Mouse (Mus musculus): Measurements from ENCODE around the gene Pom121l2.

Gene Pom121l2

DNA sequence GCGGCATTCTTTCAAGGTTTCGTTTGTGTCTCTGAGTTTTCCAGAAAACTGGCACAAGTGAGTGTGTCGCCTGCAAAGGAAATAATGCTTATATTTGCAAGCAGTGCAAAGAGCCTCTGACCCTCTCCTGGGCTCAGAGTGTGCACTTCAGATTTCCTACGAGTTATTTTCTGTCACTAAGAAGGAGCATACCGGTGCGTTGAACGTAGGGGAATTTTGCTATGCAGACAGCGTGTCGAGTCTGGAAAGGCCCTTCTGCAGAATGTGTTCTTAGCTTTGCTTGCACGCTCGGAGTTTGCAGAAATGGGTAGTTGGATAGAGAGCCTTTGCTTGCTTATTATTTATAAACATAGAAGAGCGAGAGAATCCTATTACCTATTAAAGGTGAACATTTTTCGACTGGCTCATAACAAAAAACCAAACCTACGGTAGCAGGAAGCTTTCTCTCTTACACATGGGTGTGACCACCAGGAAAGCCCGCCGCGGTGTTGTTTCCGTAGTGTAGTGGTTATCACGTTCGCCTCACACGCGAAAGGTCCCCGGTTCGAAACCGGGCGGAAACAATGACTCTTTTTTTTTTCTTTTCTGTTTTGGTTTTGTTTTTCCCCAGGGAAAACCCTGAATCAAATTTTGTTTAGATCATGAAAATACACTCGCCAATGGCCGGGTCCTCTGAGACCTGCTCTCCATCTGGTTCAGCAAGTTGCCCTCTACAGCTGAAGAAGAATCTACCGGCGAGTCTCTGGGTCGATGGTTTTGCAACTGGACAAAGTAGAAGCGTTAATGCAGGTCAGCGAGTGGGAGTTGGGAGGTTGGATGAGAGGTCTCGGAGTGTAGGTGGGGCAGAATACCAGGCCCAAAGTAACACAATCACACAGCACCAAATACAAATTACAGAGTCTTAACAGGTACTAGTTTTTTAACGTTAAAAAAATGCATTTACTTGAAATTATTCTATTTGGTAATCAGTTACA, 45.4 kb downstream of the Pom121l2 start:
- ChIA-PET POLR2A (interaction anchor here in 3 of 4 experiments (0.6 to 1.2 kb wide), 13 partner anchors 8 to 108 kb away, joined by 3 to 7 read pairs (median 4); partner anchors contain the start of genes Hist1h2ah (in 3 of the 3) and Hist1h2bk (in 3 of the 3)), CTCF (no interaction called here)

GRCm38 (mm10) chr13:22028673-22029460, 47.9 kb downstream of the Pom121l2 start:
- ChIA-PET CTCF (interaction anchor here (0.6 to 2.0 kb wide), 16 partner anchors 14 to 1373 kb away, joined by 3 to 10 read pairs (median 4); partner anchors contain the start of gene Pom121l2 (in 1 of the 4)), POLR2A (interaction anchor here in 3 of 4 experiments (0.6 to 10.4 kb wide), 40 partner anchors 9 to 1722 kb away, joined by 3 to 225 read pairs (median 4); partner anchors contain the start of genes Hist1h2ag (in 3 of the 3), Hist1h2bj (in 3 of the 3), Hist1h4i (in 2 of the 3) and Pom121l2 (in 2 of the 3))

DNA sequence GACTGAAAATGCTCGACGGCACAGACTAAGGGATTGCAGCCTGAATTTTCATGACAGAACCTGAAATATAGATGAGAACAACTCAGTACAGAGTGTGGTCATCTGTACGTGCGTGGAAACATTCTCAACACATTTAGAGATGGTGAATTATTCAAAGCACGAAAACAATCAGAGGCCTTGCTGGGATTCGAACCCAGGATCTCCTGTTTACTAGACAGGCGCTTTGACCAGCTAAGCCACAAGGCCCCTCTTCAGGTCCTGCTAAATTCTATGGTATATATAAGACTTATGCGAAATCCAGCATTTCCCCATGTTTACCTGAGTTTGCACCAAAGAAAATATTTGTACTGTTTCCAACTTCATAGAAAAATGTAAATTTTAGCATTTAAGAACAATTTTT, 48.9 kb downstream of the Pom121l2 start:
- ChIA-PET CTCF (interaction anchor here in 3 of 4 experiments (0.6 to 2.0 kb wide), 7 partner anchors 14 to 1372 kb away, joined by 3 to 10 read pairs (median 4); no protein-coding TSS in a partner anchor), POLR2A (interaction anchor here in 3 of 4 experiments (0.6 to 10.4 kb wide), 18 partner anchors 11 to 1721 kb away, joined by 3 to 225 read pairs (median 5); partner anchors contain the start of genes Hist1h2ag (in 3 of the 3), Hist1h2bj (in 3 of the 3), Hist1h4i (in 2 of the 3) and Hist1h2ab (in 1 of the 3))

DNA sequence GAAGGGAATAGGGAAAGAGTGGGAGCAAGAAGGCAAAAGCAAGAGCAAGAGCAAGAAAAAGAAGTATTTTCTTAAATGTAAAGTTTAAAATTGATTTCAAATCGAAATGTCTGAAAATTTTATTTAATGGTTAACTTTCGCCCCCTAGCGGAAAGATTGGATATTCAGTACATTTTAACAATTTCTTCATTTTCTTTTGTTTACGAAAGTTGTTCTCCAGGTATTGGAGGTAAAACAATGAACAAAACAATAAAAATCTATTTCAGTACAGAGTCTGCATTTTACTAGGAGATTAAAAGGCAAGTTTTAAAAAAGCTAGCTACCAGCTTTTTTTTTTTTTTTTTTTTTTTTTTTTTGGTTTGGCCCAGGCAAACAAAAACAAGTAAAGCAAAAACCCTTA, 49.5 kb downstream of the Pom121l2 start:
- ChIA-PET POLR2A (interaction anchor here in 3 of 4 experiments (0.6 to 10.4 kb wide), 13 partner anchors 10 to 1501 kb away, joined by 3 to 225 read pairs (median 5); partner anchors contain the start of genes Hist1h2ag (in 2 of the 3), Hist1h2bj (in 2 of the 3), Hist1h4i (in 2 of the 3) and Hist1h3h (in 1 of the 3)), CTCF (interaction anchor here in 2 of 4 experiments (0.6 to 1.5 kb wide), 4 partner anchors 14 to 780 kb away, joined by 3 to 6 read pairs (median 3); no protein-coding TSS in a partner anchor)

GRCm38 (mm10) chr13:22033741-22034442, 52.9 kb downstream of the Pom121l2 start:
- ChIA-PET POLR2A (interaction anchor here in 3 of 4 experiments (0.5 to 10.4 kb wide), 50 partner anchors 8 to 1588 kb away, joined by 3 to 225 read pairs (median 7); partner anchors contain the start of genes Hist1h2ag (in 3 of the 3), Hist1h2bj (in 3 of the 3), Hist1h2ai (in 2 of the 3) and Hist1h2bl (in 2 of the 3)), CTCF (interaction anchor here in 1 of 4 experiments (0.9 to 2.5 kb wide), 2 partner anchors 10 to 60 kb away, joined by 3 to 9 read pairs; partner anchors contain the start of genes Hist1h2ag and Hist1h2bj)

DNA sequence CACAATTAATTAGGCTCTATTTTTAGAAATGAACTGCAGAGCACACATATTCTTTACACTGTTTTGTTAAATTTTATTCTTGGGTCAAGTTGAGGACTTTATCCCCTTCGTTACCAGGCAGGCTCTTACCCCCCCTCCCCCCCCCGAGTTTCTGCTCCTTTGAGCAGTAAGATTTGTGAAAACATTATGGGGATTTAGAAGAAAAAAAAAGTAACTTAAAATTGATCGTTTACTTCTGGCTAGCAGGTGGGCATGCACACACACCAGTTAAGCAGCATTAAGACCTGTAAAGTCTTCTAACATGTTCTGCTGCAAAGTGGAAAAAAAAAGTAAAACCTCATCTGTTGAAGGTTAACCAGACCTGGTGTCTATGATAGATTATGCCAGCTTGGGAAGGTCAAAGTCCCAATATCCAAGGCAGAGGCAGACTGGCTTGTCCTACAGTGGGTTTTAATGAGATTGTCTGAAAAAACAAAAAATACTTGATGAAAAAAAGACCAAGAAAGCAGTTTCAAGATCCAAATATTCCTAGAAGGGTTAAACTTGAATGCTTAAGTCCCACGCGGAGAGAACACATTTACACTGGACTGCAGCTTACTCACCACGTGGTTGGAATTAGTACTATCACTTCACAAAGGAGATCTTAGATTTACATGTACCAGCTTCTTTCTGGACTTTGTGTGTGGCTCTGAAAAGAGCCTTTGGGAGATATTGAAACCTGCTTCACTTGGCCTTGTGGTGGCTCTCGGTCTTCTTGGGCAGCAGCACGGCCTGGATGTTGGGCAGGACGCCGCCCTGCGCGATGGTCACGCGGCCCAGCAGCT, 53.7 kb downstream of the Pom121l2 start:
- ChIA-PET CTCF (interaction anchor here in 2 of 4 experiments (0.7 to 2.5 kb wide), 2 partner anchors 9 to 108 kb away, joined by 3 to 9 read pairs; partner anchors contain the start of genes Hist1h2ag (in 1 of the 2) and Hist1h2bj (in 1 of the 2)), POLR2A (interaction anchor here (0.5 to 10.4 kb wide), 144 partner anchors 8 to 1799 kb away, joined by 3 to 225 read pairs (median 6); partner anchors contain the start of genes Hist1h1a (in 3 of the 4), Hist1h1b (in 3 of the 4), Hist1h2ag (in 3 of the 4) and Hist1h2an (in 3 of the 4))

DNA sequence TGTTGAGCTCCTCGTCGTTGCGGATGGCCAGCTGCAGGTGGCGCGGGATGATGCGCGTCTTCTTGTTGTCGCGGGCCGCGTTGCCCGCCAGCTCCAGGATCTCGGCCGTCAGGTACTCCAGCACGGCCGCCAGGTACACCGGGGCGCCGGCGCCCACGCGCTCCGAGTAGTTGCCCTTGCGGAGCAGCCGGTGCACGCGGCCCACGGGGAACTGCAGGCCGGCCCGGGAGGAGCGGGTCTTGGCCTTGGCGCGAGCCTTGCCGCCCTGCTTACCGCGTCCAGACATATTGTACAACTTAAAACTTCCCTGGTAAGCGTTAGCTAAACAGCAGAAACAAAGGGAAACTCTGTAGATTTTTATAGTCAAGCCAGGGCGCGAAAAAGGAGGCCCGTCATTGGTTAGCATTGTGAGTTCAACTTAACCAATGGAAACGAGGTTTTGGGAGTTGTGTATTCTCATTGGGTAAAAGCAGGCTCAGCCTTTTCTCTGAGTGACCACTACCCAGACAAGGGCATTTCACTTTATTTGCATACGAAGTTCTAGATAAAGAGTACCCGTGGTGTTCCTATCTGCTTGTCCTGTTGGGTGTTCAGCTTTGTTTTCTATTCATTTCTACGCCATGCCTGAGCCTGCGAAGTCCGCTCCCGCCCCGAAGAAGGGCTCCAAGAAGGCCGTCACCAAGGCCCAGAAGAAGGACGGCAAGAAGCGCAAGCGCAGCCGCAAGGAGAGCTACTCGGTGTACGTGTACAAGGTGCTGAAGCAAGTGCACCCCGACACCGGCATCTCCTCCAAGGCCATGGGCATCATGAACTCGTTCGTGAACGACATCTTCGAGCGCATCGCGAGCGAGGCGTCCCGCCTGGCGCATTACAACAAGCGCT, 54.5 kb downstream of the Pom121l2 start, which contains the start of the genes Hist1h2ah and Hist1h2bk:
Gene Hist1h2ah, minus strand, starts transcription at position 302 of the 882 bp plus-strand sequence.
Gene Hist1h2bk, plus strand, starts transcription at position 604 of the 882 bp plus-strand sequence.
- ChIA-PET POLR2A (interaction anchor here (0.6 to 10.4 kb wide), 176 partner anchors 8 to 1798 kb away, joined by 3 to 225 read pairs (median 5); partner anchors contain the start of genes Hist1h1a (in 3 of the 4), Hist1h1b (in 3 of the 4), Hist1h2ag (in 3 of the 4) and Hist1h2an (in 3 of the 4)), CTCF (interaction anchor here in 2 of 4 experiments (0.7 to 2.5 kb wide), 4 partner anchors 8 to 1366 kb away, joined by 3 to 9 read pairs (median 6); partner anchors contain the start of genes Hist1h2ag (in 1 of the 2), Hist1h2bj (in 1 of the 2) and Hist1h2bl (in 1 of the 2))

DNA sequence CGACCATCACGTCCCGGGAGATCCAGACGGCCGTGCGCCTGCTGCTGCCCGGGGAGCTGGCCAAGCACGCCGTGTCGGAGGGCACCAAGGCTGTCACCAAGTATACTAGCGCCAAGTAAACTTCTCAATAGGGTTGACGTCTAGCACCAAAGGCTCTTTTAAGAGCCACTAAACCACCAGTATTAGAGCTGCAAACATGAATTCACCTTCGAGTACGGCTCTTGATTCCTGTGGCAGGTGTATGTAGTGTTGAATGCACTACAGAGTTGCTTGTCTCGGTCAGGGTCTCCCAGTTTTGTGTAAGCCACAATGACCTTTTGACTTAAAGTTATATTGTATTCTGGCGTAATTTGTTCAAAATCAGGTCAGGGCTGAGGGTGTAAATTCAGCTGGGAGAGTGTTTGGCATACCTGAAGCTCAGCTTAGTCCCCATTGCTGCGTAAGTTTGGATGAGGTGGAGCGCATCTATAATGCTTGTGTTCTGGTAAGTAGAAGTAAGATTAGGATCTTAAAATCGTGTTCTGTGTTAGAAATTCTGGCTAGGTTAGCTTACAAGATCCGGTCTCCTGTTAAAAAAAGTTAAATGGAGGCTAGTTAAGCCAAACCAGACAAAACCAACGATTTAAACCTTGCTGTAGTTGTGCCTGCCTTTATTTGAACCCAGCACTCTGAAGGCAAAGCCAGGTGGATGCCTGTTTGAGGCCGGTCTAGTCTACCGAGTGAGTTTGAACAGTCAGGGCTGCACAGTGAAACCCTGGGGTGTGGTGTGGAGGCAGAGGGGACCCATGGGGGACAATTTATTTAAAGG, 55.4 kb downstream of the Pom121l2 start:
- ChIA-PET CTCF (interaction anchor here in 1 of 4 experiments (1.2 to 2.5 kb wide), 3 partner anchors 7 to 1365 kb away, joined by 3 to 9 read pairs (median 8); partner anchors contain the start of genes Hist1h2ag, Hist1h2bj and Hist1h2bl), POLR2A (interaction anchor here (0.6 to 10.4 kb wide), 127 partner anchors 7 to 1727 kb away, joined by 3 to 225 read pairs (median 6); partner anchors contain the start of genes Hist1h1b (in 3 of the 4), Hist1h2ag (in 3 of the 4), Hist1h2an (in 3 of the 4) and Hist1h2bj (in 3 of the 4))

DNA sequence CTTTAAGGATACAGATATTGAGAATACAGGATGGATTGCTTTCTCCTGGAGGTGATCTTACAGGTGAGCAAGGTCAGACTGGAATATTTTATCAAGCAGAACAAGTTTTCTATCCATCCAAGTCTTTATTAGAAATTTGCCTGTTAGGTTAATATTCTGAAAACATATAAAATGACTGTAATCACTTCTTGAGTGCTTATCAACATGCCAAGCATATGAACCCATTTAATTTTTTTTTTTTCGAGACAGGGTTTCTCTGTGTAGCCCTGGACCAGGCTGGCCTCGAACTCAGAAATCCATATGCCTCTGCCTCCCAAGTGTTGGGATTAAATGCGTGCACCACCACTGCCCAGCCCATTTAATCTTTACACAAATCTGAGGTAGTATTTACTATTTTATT, 56.0 kb downstream of the Pom121l2 start:
- POLR2A ChIA-PET: interaction anchor here (0.8 to 10.4 kb wide), 44 partner anchors 6 to 1714 kb away, joined by 3 to 225 read pairs (median 12); partner anchors contain the start of genes Hist1h1b (in 3 of the 4), Hist1h2ag (in 2 of the 4), Hist1h2an (in 2 of the 4) and Hist1h2bj (in 2 of the 4)
- CTCF ChIA-PET: interaction anchor here in 1 of 4 experiments (1.6 kb wide), 1 partner anchor 1365 kb away, joined by 8 read pairs; no protein-coding TSS in a partner anchor

- CTCF ChIA-PET: no interaction called here
- POLR2A ChIA-PET: interaction anchor here in 3 of 4 experiments (0.7 to 10.4 kb wide), 26 partner anchors 6 to 1544 kb away, joined by 3 to 225 read pairs (median 12); partner anchors contain the start of genes Hist1h2ag (in 2 of the 3), Hist1h2an (in 2 of the 3), Hist1h2bj (in 2 of the 3) and Hist1h2bp (in 2 of the 3)
Observed at GRCm38 (mm10) chr13:22037415-22037814, 56.4 kb downstream of the Pom121l2 start.

All from embryonic stem cell, embryonic (primary cell).